Mouse (Mus musculus): ENCODE data around the gene Slc9b2. TPM values are rescaled to one million over a fixed set of nuclear protein-coding genes. Genes with fewer than 3 reads are reported as not detected.

Gene Slc9b2
- polyA plus RNA-seq, 1 experiment from 2014 or later, result 0.51 TPM

DNA sequence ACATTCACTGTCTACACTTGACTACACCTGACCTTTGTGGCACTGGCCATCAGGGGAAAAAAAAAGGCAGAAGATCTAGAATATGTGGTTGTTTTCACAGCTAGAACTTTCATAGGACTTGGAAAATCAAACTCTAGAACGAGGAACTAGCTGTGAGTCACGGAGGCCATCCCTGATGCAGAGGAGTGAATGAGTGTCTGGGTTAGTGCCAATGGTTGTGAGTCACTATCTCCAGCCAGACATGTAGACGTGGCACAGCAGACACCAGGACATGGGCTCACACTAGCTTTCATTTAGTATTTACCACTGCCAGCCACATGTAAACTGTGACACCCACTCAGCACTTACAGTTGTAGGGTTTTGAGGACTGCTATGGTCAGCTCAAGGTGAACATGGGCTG is 8.9 kb upstream of the Slc9b2 start:
- Histone ChIP-seq H3K9ac (ENCODE audit: low read length) (no peak overlapping the region), H3K4me1 (ENCODE audit: control insufficient read depth, insufficient read depth, low read length) (no peaks in the 10 kb centered on the region), H3K27me3 (ENCODE audit: control insufficient read depth, insufficient read depth, low read length) (no peaks in the 10 kb centered on the region), H3K36me3 (ENCODE audit: control insufficient read depth, insufficient read depth) (no peaks in the 10 kb centered on the region), H3K4me2 (ENCODE audit: low read depth, low read length) (no peak overlapping the region), H3K27ac (ENCODE audit: low read length) (no peak overlapping the region), H3K9me3 (replicated peaks; ENCODE audit: control insufficient read depth, low read length) (no peaks in the 10 kb centered on the region), H3K4me3 (ENCODE audit: low read length) (no peak overlapping the region)
- WGBS, result 48% methylated on average over 3 of the region's 3 CpGs
- ATAC-seq (replicated peaks; ENCODE audit: extremely low read depth, insufficient read depth, low FRiP score), result no peak

GRCm38 (mm10) chr3:135300081-135300480 is 7.4 kb upstream of the Slc9b2 start:
- no peaks in the 10 kb centered on the region for H3K4me1 ChIP-seq (ENCODE audit: control insufficient read depth, insufficient read depth, low read length)
- no peak overlapping the region for H3K9ac ChIP-seq (ENCODE audit: low read length)
- H3K27me3 ChIP-seq (ENCODE audit: control insufficient read depth, insufficient read depth, low read length), result no peaks in the 10 kb centered on the region
- ATAC-seq (replicated peaks; ENCODE audit: extremely low read depth, insufficient read depth, low FRiP score), result no peak
- WGBS, result 58% methylated on average over 6 of the region's 6 CpGs
- no peak overlapping the region for H3K4me2 ChIP-seq (ENCODE audit: low read depth, low read length)
- H3K27ac ChIP-seq (ENCODE audit: low read length), result no peak overlapping the region
- H3K4me3 ChIP-seq (ENCODE audit: low read length), result no peak overlapping the region
- H3K36me3 ChIP-seq (ENCODE audit: control insufficient read depth, insufficient read depth), result no peaks in the 10 kb centered on the region
- no peaks in the 10 kb centered on the region for H3K9me3 ChIP-seq (replicated peaks; ENCODE audit: control insufficient read depth, low read length)

- WGBS, result 47% methylated on average over 6 of the region's 6 CpGs
- Histone ChIP-seq H3K9me3 (replicated peaks; ENCODE audit: control insufficient read depth, low read length) (no peaks in the 10 kb centered on the region), H3K27ac (ENCODE audit: low read length) (no peak overlapping the region), H3K36me3 (ENCODE audit: control insufficient read depth, insufficient read depth) (no peaks in the 10 kb centered on the region), H3K9ac (ENCODE audit: low read length) (no peak overlapping the region), H3K4me1 (ENCODE audit: control insufficient read depth, insufficient read depth, low read length) (peaks cover 7% of the 10 kb centered on the region), H3K4me3 (ENCODE audit: low read length) (no peak overlapping the region), H3K4me2 (ENCODE audit: low read depth, low read length) (no peak overlapping the region), H3K27me3 (ENCODE audit: control insufficient read depth, insufficient read depth, low read length) (no peaks in the 10 kb centered on the region)
- ATAC-seq (replicated peaks; ENCODE audit: extremely low read depth, insufficient read depth, low FRiP score), result no peak
Observed at GRCm38 (mm10) chr3:135304060-135304459, 3.4 kb upstream of the Slc9b2 start.

- Histone ChIP-seq H3K4me1 (ENCODE audit: control insufficient read depth, insufficient read depth, low read length) (peaks cover 7% of the 10 kb centered on the region), H3K9ac (ENCODE audit: low read length) (no peak overlapping the region), H3K4me3 (ENCODE audit: low read length) (no peak overlapping the region), H3K4me2 (ENCODE audit: low read depth, low read length) (no peak overlapping the region), H3K27me3 (ENCODE audit: control insufficient read depth, insufficient read depth, low read length) (no peaks in the 10 kb centered on the region), H3K9me3 (replicated peaks; ENCODE audit: control insufficient read depth, low read length) (no peaks in the 10 kb centered on the region), H3K27ac (ENCODE audit: low read length) (no peak overlapping the region), H3K36me3 (ENCODE audit: control insufficient read depth, insufficient read depth) (no peaks in the 10 kb centered on the region)
- WGBS, result 43% methylated on average over 9 of the region's 9 CpGs
- ATAC-seq (replicated peaks; ENCODE audit: extremely low read depth, insufficient read depth, low FRiP score), result no peak
Observed at GRCm38 (mm10) chr3:135304566-135304965, 2.9 kb upstream of the Slc9b2 start.

- WGBS, result 30% methylated on average over 2 of the region's 2 CpGs
- ATAC-seq (replicated peaks; ENCODE audit: extremely low read depth, insufficient read depth, low FRiP score), result no peak
Observed at GRCm38 (mm10) chr3:135312916-135313491, 5.5 kb downstream of the Slc9b2 start.

GRCm38 (mm10) chr3:135313727-135314126 is 6.2 kb downstream of the Slc9b2 start:
- no peak overlapping the region for H3K4me2 ChIP-seq (ENCODE audit: low read depth, low read length)
- no peaks in the 10 kb centered on the region for H3K27me3 ChIP-seq (ENCODE audit: control insufficient read depth, insufficient read depth, low read length)
- H3K27ac ChIP-seq (ENCODE audit: low read length), result no peak overlapping the region
- 74% methylated on average over 2 of the region's 2 CpGs for WGBS
- no peak overlapping the region for H3K4me3 ChIP-seq (ENCODE audit: low read length)
- no peak overlapping the region for H3K9ac ChIP-seq (ENCODE audit: low read length)
- peaks cover 5% of the 10 kb centered on the region for H3K9me3 ChIP-seq (replicated peaks; ENCODE audit: control insufficient read depth, low read length)
- no peak for ATAC-seq (replicated peaks; ENCODE audit: extremely low read depth, insufficient read depth, low FRiP score)
- H3K4me1 ChIP-seq (ENCODE audit: control insufficient read depth, insufficient read depth, low read length), result no peaks in the 10 kb centered on the region
- H3K36me3 ChIP-seq (ENCODE audit: control insufficient read depth, insufficient read depth), result no peaks in the 10 kb centered on the region

More at GRCm38 (mm10) chr3:135312916-135313491, 5.5 kb downstream of the Slc9b2 start:
- peaks cover under 1% of the 10 kb centered on the region; the same call in 1 of the 2 replicates for H3K4me1 ChIP-seq (ENCODE audit: control insufficient read depth, insufficient read depth, low read length)
- H3K27me3 ChIP-seq (ENCODE audit: control insufficient read depth, insufficient read depth, low read length), result no peaks in the 10 kb centered on the region
- peaks cover 5% of the 10 kb centered on the region for H3K9me3 ChIP-seq (replicated peaks; ENCODE audit: control insufficient read depth, low read length)
- no peaks in the 10 kb centered on the region for H3K36me3 ChIP-seq (ENCODE audit: control insufficient read depth, insufficient read depth)
- no peak overlapping the region for H3K27ac ChIP-seq (ENCODE audit: low read length)
- no peak overlapping the region for H3K9ac ChIP-seq (ENCODE audit: low read length)
- H3K4me3 ChIP-seq (ENCODE audit: low read length), result no peak overlapping the region
- H3K4me2 ChIP-seq (ENCODE audit: low read depth, low read length), result no peak overlapping the region

DNA sequence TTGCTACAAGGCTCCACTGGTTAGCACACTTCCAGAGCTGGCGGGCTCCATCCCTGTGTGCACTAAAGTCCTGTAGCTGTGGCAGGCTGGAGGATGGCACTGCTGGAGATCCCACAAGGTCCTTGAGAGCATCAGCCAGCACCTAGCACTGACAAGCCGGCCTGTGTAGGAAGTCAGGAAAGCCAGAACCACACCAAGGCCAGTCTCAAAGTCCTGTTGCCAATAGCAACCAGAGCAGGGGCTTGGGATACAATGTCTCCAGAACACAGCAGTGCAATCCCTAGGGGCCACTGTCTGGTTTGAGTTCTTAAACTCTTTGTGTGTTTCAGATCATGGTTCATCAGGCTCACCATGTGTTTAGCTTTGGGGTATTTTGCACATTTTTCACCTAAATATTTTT is 7.3 kb downstream of the Slc9b2 start:
- ATAC-seq (replicated peaks; ENCODE audit: extremely low read depth, insufficient read depth, low FRiP score), result no peak
- H3K4me1 ChIP-seq (ENCODE audit: control insufficient read depth, insufficient read depth, low read length), result no peaks in the 10 kb centered on the region
- H3K36me3 ChIP-seq (ENCODE audit: control insufficient read depth, insufficient read depth), result no peaks in the 10 kb centered on the region
- no peaks in the 10 kb centered on the region for H3K27me3 ChIP-seq (ENCODE audit: control insufficient read depth, insufficient read depth, low read length)
- no peak overlapping the region for H3K4me3 ChIP-seq (ENCODE audit: low read length)
- no peak overlapping the region for H3K9ac ChIP-seq (ENCODE audit: low read length)
- 48% methylated on average over 2 of the region's 2 CpGs for WGBS
- no peak overlapping the region for H3K27ac ChIP-seq (ENCODE audit: low read length)
- H3K9me3 ChIP-seq (replicated peaks; ENCODE audit: control insufficient read depth, low read length), result peaks cover 5% of the 10 kb centered on the region
- H3K4me2 ChIP-seq (ENCODE audit: low read depth, low read length), result no peak overlapping the region

DNA sequence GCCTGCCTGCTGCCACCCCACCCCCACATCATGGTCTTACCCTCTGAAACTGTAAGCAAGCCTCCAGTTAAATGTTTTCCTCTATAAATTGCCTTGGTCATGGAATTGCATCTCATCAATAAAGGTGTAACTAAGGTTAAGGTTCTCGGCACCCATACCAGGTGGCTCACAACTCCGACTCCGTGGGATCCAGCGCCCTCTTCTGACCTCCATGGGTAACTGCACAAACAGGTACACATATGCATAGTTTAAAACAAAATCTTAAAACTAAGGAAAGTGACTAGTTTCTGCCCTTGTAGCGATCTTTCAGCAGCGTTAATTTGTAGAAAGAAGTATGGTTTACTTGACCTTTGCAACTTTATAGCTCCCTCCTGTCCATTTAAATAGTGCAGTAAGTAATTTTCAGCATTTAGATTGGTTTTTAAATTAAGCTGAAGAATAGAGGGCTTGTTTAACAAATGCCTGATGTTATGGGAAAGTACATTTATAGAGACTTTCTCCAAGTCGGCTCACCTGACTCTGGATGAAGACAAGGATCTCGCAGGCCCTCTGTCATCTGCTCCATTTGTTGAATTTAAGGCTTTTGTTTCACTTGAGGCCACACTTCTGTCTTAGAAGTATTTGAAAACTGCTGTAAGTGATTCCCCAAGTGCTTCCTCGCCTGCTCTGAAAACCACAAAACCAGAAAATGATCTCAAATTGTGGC is 8.4 kb downstream of the Slc9b2 start:
- H3K9me3 ChIP-seq (replicated peaks; ENCODE audit: control insufficient read depth, low read length), result peaks cover 5% of the 10 kb centered on the region
- H3K36me3 ChIP-seq (ENCODE audit: control insufficient read depth, insufficient read depth), result no peaks in the 10 kb centered on the region
- H3K27ac ChIP-seq (ENCODE audit: low read length), result no peak overlapping the region
- no peaks in the 10 kb centered on the region for H3K27me3 ChIP-seq (ENCODE audit: control insufficient read depth, insufficient read depth, low read length)
- H3K4me1 ChIP-seq (ENCODE audit: control insufficient read depth, insufficient read depth, low read length), result no peaks in the 10 kb centered on the region
- H3K9ac ChIP-seq (ENCODE audit: low read length), result no peak overlapping the region
- 87% methylated on average over 9 of the region's 9 CpGs for WGBS
- H3K4me2 ChIP-seq (ENCODE audit: low read depth, low read length), result no peak overlapping the region
- ATAC-seq (replicated peaks; ENCODE audit: extremely low read depth, insufficient read depth, low FRiP score), result no peak
- H3K4me3 ChIP-seq (ENCODE audit: low read length), result no peak overlapping the region

DNA sequence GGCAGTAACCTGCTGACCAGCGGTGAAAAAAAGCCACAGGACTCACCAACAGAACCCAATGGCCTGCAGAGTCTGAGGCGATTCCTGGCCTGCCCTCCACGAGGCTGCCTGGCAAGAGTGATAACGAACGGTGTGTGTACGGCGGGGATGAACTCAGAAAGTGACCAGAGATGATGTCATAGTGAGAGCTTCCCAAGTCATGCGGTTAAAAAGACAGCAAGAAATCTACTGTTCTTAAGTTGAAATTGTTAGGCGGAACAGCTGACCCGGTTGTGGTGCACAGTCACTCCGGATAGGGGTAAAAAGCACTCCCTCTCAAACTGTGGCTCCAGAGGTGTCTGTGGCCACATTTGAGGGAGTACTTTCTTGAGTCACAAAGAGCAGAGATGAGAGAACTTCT is 10.8 kb downstream of the Slc9b2 start:
- Histone ChIP-seq H3K4me2 (ENCODE audit: low read depth, low read length) (no peak overlapping the region), H3K9ac (ENCODE audit: low read length) (no peak overlapping the region), H3K36me3 (ENCODE audit: control insufficient read depth, insufficient read depth) (no peaks in the 10 kb centered on the region), H3K27me3 (ENCODE audit: control insufficient read depth, insufficient read depth, low read length) (no peaks in the 10 kb centered on the region), H3K9me3 (replicated peaks; ENCODE audit: control insufficient read depth, low read length) (peaks cover 5% of the 10 kb centered on the region), H3K4me1 (ENCODE audit: control insufficient read depth, insufficient read depth, low read length) (no peaks in the 10 kb centered on the region), H3K27ac (ENCODE audit: low read length) (no peak overlapping the region), H3K4me3 (ENCODE audit: low read length) (no peak overlapping the region)
- no peak for ATAC-seq (replicated peaks; ENCODE audit: extremely low read depth, insufficient read depth, low FRiP score)
- 65% methylated on average over 11 of the region's 11 CpGs for WGBS

All from heart, embryonic 16.5 days (tissue).